Mouse (Mus musculus) limb, embryonic 14.5 days (tissue): ENCODE measurements at regions not wholly inside any gene's neighbourhood (a gene's known extent, or its start where the extent isn't known, plus 50 kb on each side); places are given as distances from the start of the nearest gene placed in this dataset.

Source experiments
- ATAC-seq: fragments of 200-750 bp; cut with Nextera tagmentation; 2 replicates; pipeline ENCODE4 v1.8.0; 2017; ENCODE audit warnings: low read depth, moderate number of reproducible peaks, moderate TSS enrichment; ENCODE audit not compliant: low FRiP score
- DNase-seq: peaks from one replicate; pipeline ENCODE4 v3.0.0-alpha.2; 2015; ENCODE audit warnings: low spot score
- H3K27ac ChIP-seq: fragments of 300-500 bp; sonication (generic); replicated peaks from 2 replicates; pipeline ENCODE4 v1.5.1; 2014; ENCODE audit warnings: low read depth, mild to moderate bottlenecking, low read length, moderate library complexity, mixed read lengths
- H3K27me3 ChIP-seq: fragments of 300-500 bp; sonication (generic); 2 replicates; pipeline ENCODE4 v1.6.1; 2014; ENCODE audit warnings: low read length, mixed read lengths; ENCODE audit not compliant: control insufficient read depth, insufficient read depth
- H3K36me3 ChIP-seq: fragments of 300-500 bp; sonication (generic); 2 replicates; pipeline ENCODE4 v1.6.1; 2014; ENCODE audit warnings: mild to moderate bottlenecking, low read length, moderate library complexity, mixed read lengths; ENCODE audit not compliant: control insufficient read depth, insufficient read depth
- H3K4me1 ChIP-seq: fragments of 300-500 bp; sonication (generic); 2 replicates; pipeline ENCODE4 v1.6.1; 2014; ENCODE audit warnings: antibody characterized with exemption, low read length, mixed read lengths; ENCODE audit not compliant: control insufficient read depth, insufficient read depth
- H3K4me2 ChIP-seq: fragments of 300-500 bp; sonication (generic); replicated peaks from 2 replicates; pipeline ENCODE4 v1.6.1; 2014; ENCODE audit warnings: low read depth, mild to moderate bottlenecking, low read length, moderate library complexity; ENCODE audit not compliant: severe bottlenecking
- H3K4me3 ChIP-seq: fragments of 300-500 bp; sonication (generic); replicated peaks from 2 replicates; pipeline ENCODE4 v1.5.1; 2014; ENCODE audit warnings: low read length
- H3K9ac ChIP-seq: fragments of 300-500 bp; sonication (generic); 2 replicates; pipeline ENCODE4 v1.6.1; 2014; ENCODE audit warnings: mild to moderate bottlenecking, low read depth, low read length, moderate library complexity; ENCODE audit not compliant: severe bottlenecking
- H3K9me3 ChIP-seq: fragments of 300-500 bp; sonication (generic); 2 replicates; pipeline ENCODE4 v1.6.1; 2016; ENCODE audit warnings: low read length; ENCODE audit not compliant: control insufficient read depth
- POLR2A ChIP-seq: fragments of 200-500 bp; IDR thresholded peaks from 2 replicates; pipeline ENCODE4 v1.8.0; 2012; ENCODE audit warnings: inconsistent platforms, mild to moderate bottlenecking, moderate library complexity, borderline replicate concordance; ENCODE audit not compliant: insufficient read depth, insufficient read length; ENCODE audit errors: extremely low read depth
- WGBS: fragments of 180-500 bp; shearing (Covaris S2); extraction: QIAGEN DNeasy Blood & Tissue Kit; methylation state at CpG from one replicate; pipeline ENCODE4 v1.1.7; 2014; 5-methylcytosine and 5-hydroxymethylcytosine counted together

DNA sequence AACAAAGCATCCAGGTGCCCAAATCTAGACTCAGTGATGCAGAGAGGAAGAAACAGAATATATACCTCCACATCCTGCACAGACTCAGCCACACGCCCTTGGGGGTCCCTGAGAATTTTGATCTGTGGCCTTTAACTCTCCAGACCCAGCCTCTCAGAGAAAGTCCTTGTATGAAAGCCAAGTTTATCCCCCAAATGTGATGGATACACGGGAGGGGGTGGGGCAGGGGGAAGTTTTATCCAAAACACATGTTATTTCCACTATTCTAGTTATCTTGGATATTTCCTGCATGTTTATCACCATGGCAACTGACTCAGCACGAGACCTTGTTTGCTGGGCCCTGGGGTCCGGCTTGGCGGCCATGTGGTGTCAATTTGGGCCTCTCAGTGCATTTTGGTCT, 57.8 kb upstream of the Cdon start:
- Histone ChIP-seq H3K4me1 (peaks cover 51% of the 10 kb centered on the region), H3K4me2 (no peak overlapping the region), H3K9ac (no peak overlapping the region), H3K36me3 (no peaks in the 10 kb centered on the region), H3K4me3 (no peak overlapping the region), H3K27me3 (no peaks in the 10 kb centered on the region), H3K9me3 (no peaks in the 10 kb centered on the region), H3K27ac (peak overlapping the region; percentile 91)
- no peak for TF ChIP-seq POLR2A
- WGBS: 22% methylated on average over 5 of the region's 5 CpGs
- DNase-seq: peak; percentile 83
- peak; percentile 84 for ATAC-seq

DNA sequence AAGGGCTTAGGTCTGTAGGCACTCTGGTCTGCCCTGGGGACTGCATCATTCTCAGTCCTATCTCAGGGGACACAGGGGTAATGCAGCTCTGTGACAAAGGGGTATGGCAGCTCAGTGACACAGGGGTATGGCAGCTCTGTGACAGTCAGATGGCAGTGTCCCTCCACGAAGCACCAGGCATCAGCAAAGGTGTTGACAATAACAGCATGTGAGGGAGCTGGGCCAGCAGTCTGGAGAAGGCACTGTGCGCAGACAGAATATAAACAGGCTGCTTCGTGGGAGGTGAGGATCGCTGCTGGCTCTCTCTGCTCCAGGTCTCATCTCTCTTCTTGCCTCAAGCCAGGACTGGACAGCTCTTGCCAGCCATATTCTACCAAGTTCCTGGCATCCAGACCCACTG, 57.0 kb upstream of the Cdon start:
- H3K9ac ChIP-seq: no peak overlapping the region
- H3K4me2 ChIP-seq: no peak overlapping the region
- no peak for TF ChIP-seq POLR2A
- H3K27me3 ChIP-seq: no peaks in the 10 kb centered on the region
- no peaks in the 10 kb centered on the region for H3K9me3 ChIP-seq
- peaks cover 54% of the 10 kb centered on the region for H3K4me1 ChIP-seq
- H3K27ac ChIP-seq: peak overlapping the region; percentile 91
- ATAC-seq (no peak), DNase-seq (no peak)
- 50% methylated on average over 4 of the region's 4 CpGs for WGBS
- no peaks in the 10 kb centered on the region for H3K36me3 ChIP-seq
- no peak overlapping the region for H3K4me3 ChIP-seq

DNA sequence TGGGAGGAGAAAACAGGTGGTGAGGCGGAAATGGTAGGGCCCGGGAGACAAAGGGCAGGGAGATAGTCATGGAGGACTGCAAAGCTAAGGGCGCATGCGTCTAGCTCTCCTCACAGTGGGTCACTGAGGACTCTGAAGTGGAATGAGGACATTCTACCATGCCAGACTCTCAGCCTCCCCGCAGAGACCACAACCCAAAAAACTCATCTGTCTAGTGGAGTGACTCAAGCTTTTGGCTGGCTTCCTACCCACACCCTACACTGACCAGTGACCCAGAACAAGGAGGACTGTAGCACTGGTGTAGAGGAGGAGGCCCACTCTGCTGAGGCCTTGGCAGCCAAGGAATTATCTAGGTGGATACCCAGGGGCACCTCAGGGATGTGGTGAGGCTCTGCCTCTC, 55.0 kb upstream of the Cdon start:
- no peak for DNase-seq
- no peak for ATAC-seq
- no peaks in the 10 kb centered on the region for H3K27me3 ChIP-seq
- H3K4me2 ChIP-seq: no peak overlapping the region
- WGBS: 79% methylated on average over 5 of the region's 5 CpGs
- H3K27ac ChIP-seq: no peak overlapping the region
- H3K4me3 ChIP-seq: no peak overlapping the region
- H3K9ac ChIP-seq: no peak overlapping the region
- peaks cover 41% of the 10 kb centered on the region for H3K4me1 ChIP-seq
- no peaks in the 10 kb centered on the region for H3K9me3 ChIP-seq
- TF ChIP-seq POLR2A: no peak
- H3K36me3 ChIP-seq: no peaks in the 10 kb centered on the region

DNA sequence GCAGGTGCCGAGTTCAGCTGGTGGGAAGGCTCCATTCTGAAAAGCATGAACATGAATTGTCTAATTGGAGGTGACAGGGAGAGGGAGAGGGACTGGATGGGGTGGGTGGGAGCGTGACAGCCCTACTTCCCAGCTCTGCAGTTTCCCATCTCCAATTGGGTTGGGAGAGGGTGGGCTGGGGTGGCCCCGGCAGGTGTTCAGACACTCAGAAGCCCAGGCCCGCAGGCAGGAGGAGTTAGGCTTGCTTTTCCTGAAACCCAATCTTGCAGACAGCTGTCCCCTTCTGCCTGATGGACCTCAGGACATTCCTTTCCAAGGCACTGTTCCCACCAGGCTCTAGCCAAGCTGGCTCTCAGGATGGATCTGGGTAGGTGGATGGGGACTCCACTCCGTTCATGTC, 51.9 kb upstream of the Cdon start:
- no peak for TF ChIP-seq POLR2A
- Histone ChIP-seq H3K27ac (no peak overlapping the region), H3K4me2 (no peak overlapping the region), H3K9ac (no peak overlapping the region), H3K4me3 (no peak overlapping the region), H3K27me3 (no peaks in the 10 kb centered on the region), H3K9me3 (no peaks in the 10 kb centered on the region), H3K4me1 (peaks cover 10% of the 10 kb centered on the region), H3K36me3 (no peaks in the 10 kb centered on the region)
- 53% methylated on average over 4 of the region's 5 CpGs for WGBS
- DNase-seq: peak; percentile 43
- ATAC-seq: peak; percentile 79

DNA sequence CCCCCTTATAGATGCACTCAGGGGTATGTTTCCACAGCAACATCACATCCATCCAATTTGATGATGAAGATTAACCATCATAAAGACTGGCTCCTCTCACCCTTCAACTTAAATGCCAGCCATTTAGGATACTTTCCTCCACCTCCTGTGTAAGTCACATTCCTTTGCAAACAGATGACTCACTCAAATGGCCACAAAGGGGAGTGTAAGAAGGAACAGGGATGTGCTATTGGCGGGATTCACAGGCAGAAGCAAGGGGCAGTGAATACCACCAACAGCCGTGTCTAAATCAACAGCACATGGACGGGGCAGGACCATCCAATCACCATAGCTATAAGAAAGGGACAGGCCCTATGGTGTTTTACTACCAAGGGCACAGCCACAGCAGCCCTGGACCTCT, 50.9 kb upstream of the Cdon start:
- H3K27me3 ChIP-seq: no peaks in the 10 kb centered on the region
- H3K9me3 ChIP-seq: no peaks in the 10 kb centered on the region
- no peak overlapping the region for H3K4me2 ChIP-seq
- 0 out of 2 replicates have a peak, but pooled peaks cover 3% of the 10 kb centered on the region for H3K4me1 ChIP-seq
- ATAC-seq (no peak), DNase-seq (no peak)
- no peak for TF ChIP-seq POLR2A
- no peak overlapping the region for H3K9ac ChIP-seq
- WGBS: 66% methylated on average over 3 of the region's 3 CpGs
- H3K36me3 ChIP-seq: no peaks in the 10 kb centered on the region
- H3K27ac ChIP-seq: no peak overlapping the region
- H3K4me3 ChIP-seq: no peak overlapping the region

DNA sequence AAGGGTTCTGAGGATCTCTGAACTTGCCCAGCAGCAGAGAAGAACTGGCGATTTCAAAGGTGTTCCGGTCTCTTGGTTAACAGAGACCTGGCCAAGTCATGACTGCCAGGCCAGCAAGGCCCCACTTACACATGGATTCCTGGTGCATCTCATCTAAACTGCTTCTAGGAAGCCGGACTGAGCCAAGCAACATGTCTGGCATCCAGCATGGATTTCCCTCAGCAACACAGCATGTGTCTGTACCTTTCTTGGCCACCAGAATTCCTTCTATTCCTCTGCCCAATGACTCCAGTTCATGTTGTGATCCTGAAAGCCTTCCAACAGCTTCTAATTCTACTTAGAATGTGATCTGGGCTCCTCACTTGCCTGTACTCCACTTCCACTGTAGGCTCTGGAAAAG, 50.0 kb upstream of the Cdon start:
- no peaks in the 10 kb centered on the region for H3K9me3 ChIP-seq
- H3K27me3 ChIP-seq: no peaks in the 10 kb centered on the region
- no peak for TF ChIP-seq POLR2A
- H3K36me3 ChIP-seq: no peaks in the 10 kb centered on the region
- 0 out of 2 replicates have a peak, but pooled peaks cover 3% of the 10 kb centered on the region for H3K4me1 ChIP-seq
- H3K4me2 ChIP-seq: no peak overlapping the region
- H3K9ac ChIP-seq: no peak overlapping the region
- 78% methylated on average over 3 of the region's 3 CpGs for WGBS
- DNase-seq (no peak), ATAC-seq (no peak)
- no peak overlapping the region for H3K27ac ChIP-seq
- no peak overlapping the region for H3K4me3 ChIP-seq
